Mouse (Mus musculus) heart, embryonic 11.5 days (tissue): Measurements from ENCODE around the gene Arhgef11. TPM values are rescaled to one million over a fixed set of nuclear protein-coding genes. Genes with fewer than 3 reads are reported as not detected.
A peak's percentile ranks its signal among the peaks of the same experiment; 100 is the strongest.

Experiments
- ATAC-seq: fragments of 200-750 bp; cut with Nextera tagmentation; replicated peaks from 2 replicates; pipeline ENCODE4 v1.8.0; 2017; ENCODE audit warnings: moderate library complexity; ENCODE audit not compliant: insufficient number of reproducible peaks, low FRiP score, low TSS enrichment
- H3K27ac ChIP-seq: fragments of 300-500 bp; sonication (generic); 2 replicates; pipeline ENCODE4 v1.5.1; 2014; ENCODE audit warnings: mild to moderate bottlenecking, low read depth, low read length
- H3K27me3 ChIP-seq: fragments of 300-500 bp; sonication (generic); 2 replicates; pipeline ENCODE4 v1.6.1; 2014; ENCODE audit warnings: mild to moderate bottlenecking, low read length, mixed read lengths; ENCODE audit not compliant: control insufficient read depth, insufficient read depth
- H3K36me3 ChIP-seq: fragments of 300-500 bp; sonication (generic); 2 replicates; pipeline ENCODE4 v1.6.1; 2014; ENCODE audit warnings: mild to moderate bottlenecking, low read length, moderate library complexity, mixed read lengths; ENCODE audit not compliant: control insufficient read depth, insufficient read depth
- H3K4me1 ChIP-seq: fragments of 300-500 bp; sonication (generic); 2 replicates; pipeline ENCODE4 v1.6.1; 2014; ENCODE audit warnings: low read length; ENCODE audit not compliant: control insufficient read depth, insufficient read depth
- H3K4me2 ChIP-seq: fragments of 300-500 bp; sonication (generic); 2 replicates; pipeline ENCODE4 v1.6.1; 2014; ENCODE audit warnings: mild to moderate bottlenecking, moderate library complexity
- H3K4me3 ChIP-seq: fragments of 300-500 bp; sonication (generic); 2 replicates; pipeline ENCODE4 v1.5.1; 2014; ENCODE audit warnings: low read depth, low read length
- H3K9ac ChIP-seq: fragments of 300-500 bp; sonication (generic); 2 replicates; pipeline ENCODE4 v1.6.1; 2014; ENCODE audit warnings: mild to moderate bottlenecking, low read depth, low read length, moderate library complexity
- H3K9me3 ChIP-seq: fragments of 300-500 bp; sonication (generic); replicated peaks from 2 replicates; pipeline ENCODE4 v1.6.1; 2016; ENCODE audit warnings: low read length; ENCODE audit not compliant: control insufficient read depth
- WGBS: fragments of 180-500 bp; shearing (Covaris S2); extraction: QIAGEN DNeasy Blood & Tissue Kit; methylation state at CpG from one replicate; pipeline ENCODE4 v1.1.7; 2014; ENCODE audit not compliant: insufficient replicate concordance; 5-methylcytosine and 5-hydroxymethylcytosine counted together
- polyA plus RNA-seq: library from polyadenylated mRNA; unstranded; fragments of >200 nt; fragmentation: Nextera tagmentation; extraction: Ambion mirVana; gene quantifications from 2 replicates; pipeline ENCODE4 v1.2.1, GENCODE M21; 2014

Arhgef11 gene
- polyA plus RNA-seq, 1 experiment from 2014 or later = 11.0 TPM

GRCm38 (mm10) chr3:87618240-87618639, 881 bp downstream of the Arhgef11 start:
- Histone ChIP-seq H3K4me2 (peak overlapping the region; percentile 67), H3K27ac (peak overlapping the region; percentile 91; the same call in 1 of the 2 replicates), H3K9ac (peak overlapping the region; percentile 91), H3K27me3 (no peaks in the 10 kb centered on the region), H3K9me3 (no peaks in the 10 kb centered on the region), H3K36me3 (no peaks in the 10 kb centered on the region), H3K4me3 (peak overlapping the region; percentile 76), H3K4me1 (peaks cover 20% of the 10 kb centered on the region)
- no peak for ATAC-seq
- WGBS = 4% methylated on average over 3 of the region's 3 CpGs

GRCm38 (mm10) chr3:87618981-87619710, 1.8 kb downstream of the Arhgef11 start:
- no peak for ATAC-seq
- WGBS = 47% methylated on average over 5 of the region's 5 CpGs
- H3K9ac ChIP-seq = peak overlapping the region; percentile 91
- peak overlapping the region; percentile 76 for H3K4me3 ChIP-seq
- peaks cover 20% of the 10 kb centered on the region for H3K4me1 ChIP-seq
- no peaks in the 10 kb centered on the region for H3K36me3 ChIP-seq
- no peaks in the 10 kb centered on the region for H3K9me3 ChIP-seq
- peak overlapping the region; percentile 67 for H3K4me2 ChIP-seq
- H3K27ac ChIP-seq = no peak overlapping the region
- no peaks in the 10 kb centered on the region for H3K27me3 ChIP-seq

- H3K9ac ChIP-seq = no peak overlapping the region
- ATAC-seq = no peak
Measured at GRCm38 (mm10) chr3:87620218-87620891, 3.0 kb downstream of the Arhgef11 start.

DNA sequence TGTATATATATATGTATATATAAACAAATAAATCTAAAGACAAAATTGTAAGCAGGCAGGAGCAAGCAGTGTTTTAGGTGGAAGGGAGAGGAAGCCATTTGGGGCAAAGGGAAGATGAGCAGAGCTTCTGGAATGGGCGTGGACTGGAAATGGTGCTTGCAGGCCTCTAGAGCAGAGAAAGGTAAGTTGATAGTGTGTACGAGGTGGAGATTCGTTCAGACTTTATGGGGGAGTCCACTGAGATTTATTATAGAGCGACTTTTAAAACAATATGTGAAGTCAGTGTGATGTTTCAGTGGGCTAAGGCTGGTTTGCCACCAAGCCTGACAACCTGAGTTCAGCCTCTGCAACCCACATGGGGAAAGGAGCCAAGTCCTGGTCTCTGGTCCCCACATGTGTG, 7.5 kb downstream of the Arhgef11 start:
- WGBS = 86% methylated on average over 4 of the region's 4 CpGs
- Histone ChIP-seq H3K27ac (no peak overlapping the region), H3K9me3 (no peaks in the 10 kb centered on the region)

More at GRCm38 (mm10) chr3:87620218-87620891, 3.0 kb downstream of the Arhgef11 start:
- Histone ChIP-seq H3K4me1 (peaks cover 20% of the 10 kb centered on the region), H3K9me3 (no peaks in the 10 kb centered on the region), H3K27me3 (no peaks in the 10 kb centered on the region), H3K4me3 (peak overlapping the region; percentile 76), H3K4me2 (peak overlapping the region; percentile 67), H3K27ac (no peak overlapping the region), H3K36me3 (no peaks in the 10 kb centered on the region)
- 56% methylated on average over 7 of the region's 7 CpGs for WGBS

DNA sequence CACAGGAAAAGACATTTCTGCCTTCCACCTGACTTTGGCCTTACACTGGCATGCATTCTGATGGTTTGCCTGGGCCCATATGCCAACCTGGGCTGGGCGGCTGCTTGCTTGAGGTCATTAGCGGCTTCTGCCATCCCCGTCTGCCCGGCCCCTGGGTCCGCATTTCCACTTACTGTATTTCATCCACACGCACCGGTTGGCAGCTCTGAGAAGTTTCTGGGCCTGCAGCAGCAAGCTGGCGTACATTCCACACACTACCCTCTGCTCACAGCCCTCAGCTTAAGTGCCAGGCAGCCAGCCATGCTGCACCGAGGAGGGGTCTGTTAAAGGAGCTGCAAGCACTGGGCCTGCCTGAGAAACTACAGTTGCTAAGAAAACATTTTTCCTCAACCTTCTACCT, 13.5 kb downstream of the Arhgef11 start:
- H3K27ac ChIP-seq = no peak overlapping the region
- H3K9ac ChIP-seq = no peak overlapping the region
- ATAC-seq = no peak
- no peak overlapping the region for H3K4me2 ChIP-seq
- no peaks in the 10 kb centered on the region for H3K36me3 ChIP-seq
- 0 out of 2 replicates have a peak, but pooled peaks cover 3% of the 10 kb centered on the region for H3K4me1 ChIP-seq
- H3K4me3 ChIP-seq = no peak overlapping the region
- 79% methylated on average over 9 of the region's 9 CpGs for WGBS
- H3K27me3 ChIP-seq = no peaks in the 10 kb centered on the region
- no peaks in the 10 kb centered on the region for H3K9me3 ChIP-seq

More for the DNA sequence above, 7.5 kb downstream of the Arhgef11 start:
- Histone ChIP-seq H3K4me1 (peaks cover 8% of the 10 kb centered on the region), H3K4me2 (no peak overlapping the region), H3K27me3 (no peaks in the 10 kb centered on the region), H3K36me3 (no peaks in the 10 kb centered on the region), H3K9ac (no peak overlapping the region), H3K4me3 (no peak overlapping the region)
- ATAC-seq = no peak

DNA sequence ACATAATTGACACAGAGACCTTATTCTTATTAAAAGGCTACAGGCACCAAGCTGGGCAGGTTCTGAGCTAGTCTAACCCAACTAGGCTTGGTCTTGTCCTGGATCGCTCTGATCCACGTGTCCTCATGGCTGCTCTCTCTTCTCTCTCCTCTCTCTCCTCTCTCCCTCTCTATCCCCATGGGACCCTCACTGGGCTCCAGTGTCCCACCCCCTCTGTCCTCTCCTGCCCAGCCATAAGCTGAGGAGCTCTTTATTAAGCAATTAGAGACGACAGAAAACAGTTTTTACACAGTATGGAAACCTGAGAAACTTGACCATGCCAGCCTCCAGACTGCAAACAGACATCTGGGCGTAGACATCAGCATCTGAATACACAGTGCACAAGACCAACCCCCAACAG, 14.0 kb downstream of the Arhgef11 start:
- Histone ChIP-seq H3K27me3 (no peaks in the 10 kb centered on the region), H3K4me3 (no peak overlapping the region), H3K9me3 (no peaks in the 10 kb centered on the region), H3K4me1 (0 out of 2 replicates have a peak, but pooled peaks cover 3% of the 10 kb centered on the region), H3K9ac (no peak overlapping the region), H3K36me3 (no peaks in the 10 kb centered on the region), H3K27ac (no peak overlapping the region), H3K4me2 (no peak overlapping the region)
- ATAC-seq = no peak
- 86% methylated on average over 4 of the region's 4 CpGs for WGBS

DNA sequence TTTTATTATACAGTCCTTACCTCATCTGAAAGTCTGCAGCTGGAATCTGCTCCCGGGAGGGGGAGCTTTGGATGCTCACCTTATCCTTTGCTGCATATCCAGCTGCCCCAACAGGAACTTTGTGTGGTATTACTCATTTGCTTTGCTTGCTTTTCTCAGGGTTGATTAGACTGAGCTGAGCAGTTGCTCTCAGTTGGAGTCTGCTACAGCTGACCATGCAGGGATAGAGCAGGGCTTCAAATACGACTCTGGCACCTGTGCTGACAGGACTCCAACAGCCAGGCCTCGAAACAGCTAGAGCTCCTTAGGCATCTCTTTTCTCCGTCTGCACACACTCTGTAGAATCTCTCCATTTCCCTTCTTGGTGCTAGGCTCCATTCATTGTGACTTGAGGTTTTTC, 18.2 kb downstream of the Arhgef11 start:
- Histone ChIP-seq H3K4me2 (no peak overlapping the region), H3K9me3 (no peaks in the 10 kb centered on the region), H3K9ac (no peak overlapping the region), H3K4me3 (no peak overlapping the region), H3K4me1 (0 out of 2 replicates have a peak, but pooled peaks cover 7% of the 10 kb centered on the region), H3K27me3 (no peaks in the 10 kb centered on the region), H3K36me3 (no peaks in the 10 kb centered on the region), H3K27ac (no peak overlapping the region)
- WGBS = 58% methylated on average over 4 of the region's 4 CpGs
- no peak for ATAC-seq

DNA sequence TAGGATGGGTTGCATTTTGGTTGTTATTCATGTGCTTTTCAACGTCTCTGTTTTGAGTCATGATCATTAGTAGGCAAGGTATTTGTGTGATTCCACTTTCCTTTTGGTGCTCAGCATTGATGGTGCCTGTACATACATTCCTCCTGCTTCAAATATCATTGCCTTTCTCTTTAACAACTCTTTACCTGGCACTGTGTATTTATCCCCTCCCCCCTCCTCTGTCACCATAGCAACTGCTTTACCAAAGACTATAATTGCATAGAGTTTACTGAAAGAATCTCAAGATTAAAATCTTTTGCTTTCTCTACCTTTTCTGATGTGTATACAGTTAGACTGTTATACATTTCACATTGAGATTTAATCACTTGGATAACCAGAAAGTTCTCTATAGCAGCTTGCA, 26.1 kb downstream of the Arhgef11 start:
- 0 out of 2 replicates have a peak, but pooled peaks cover under 1% of the 10 kb centered on the region for H3K4me1 ChIP-seq
- no peaks in the 10 kb centered on the region for H3K36me3 ChIP-seq
- no peak overlapping the region for H3K27ac ChIP-seq
- no peak overlapping the region for H3K9ac ChIP-seq
- H3K27me3 ChIP-seq = no peaks in the 10 kb centered on the region
- 79% methylated on average over 1 of the region's 1 CpGs for WGBS
- no peak for ATAC-seq
- no peak overlapping the region for H3K4me2 ChIP-seq
- H3K9me3 ChIP-seq = no peaks in the 10 kb centered on the region
- H3K4me3 ChIP-seq = no peak overlapping the region
